Mouse (Mus musculus): ENCODE measurements around the gene Chsy1.

DNA sequence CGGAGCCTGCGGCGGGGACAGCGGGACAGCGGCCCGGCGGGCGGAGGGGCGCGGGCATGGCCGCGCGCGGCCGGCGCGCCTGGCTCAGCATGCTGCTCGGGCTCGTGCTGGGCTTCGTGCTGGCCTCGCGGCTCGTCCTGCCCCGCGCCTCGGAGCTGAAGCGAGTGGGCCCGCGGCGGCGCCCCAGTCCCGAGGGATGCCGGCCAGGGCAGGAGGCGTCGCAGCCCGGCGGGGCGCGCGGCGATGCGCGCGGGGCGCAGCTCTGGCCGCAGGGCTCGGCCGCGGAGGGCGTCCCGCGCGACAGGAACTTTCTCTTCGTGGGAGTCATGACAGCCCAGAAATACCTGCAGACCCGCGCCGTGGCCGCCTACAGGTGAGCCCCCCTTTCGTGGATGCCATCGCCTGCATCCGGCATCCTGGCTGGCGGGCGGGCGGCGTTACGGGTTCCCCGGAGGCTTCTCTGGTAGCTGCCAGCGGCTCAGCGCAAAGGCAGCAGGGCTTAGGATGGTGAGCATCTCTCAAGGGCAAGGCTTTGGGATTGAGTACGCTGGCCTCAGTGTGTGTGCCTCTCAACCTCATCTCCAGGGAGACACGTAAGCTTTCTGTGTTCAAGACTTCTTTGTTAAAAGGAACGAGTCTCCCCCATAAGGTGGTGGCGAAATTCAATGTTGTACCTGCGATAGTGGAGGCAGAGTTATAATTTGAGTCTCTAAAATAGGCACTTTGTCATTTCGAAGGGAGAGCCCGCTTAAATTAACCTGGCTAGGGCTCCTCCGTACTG is 730 bp downstream of the Chsy1 start:
- no peak for TF ChIP-seq CTCF (IDR thresholded peaks at IDR 0.05; ENCODE audit: extremely low read depth, insufficient read depth, low read length)
- no peak for TF ChIP-seq POLR2A (IDR thresholded peaks at IDR 0.05; ENCODE audit: extremely low read depth, insufficient read depth, low read length)
